Mouse (Mus musculus): ENCODE data around the gene Fam171a1.
"Not testable (repeated sequence)": the region's sequence is repeated elsewhere in the genome, so short reads cannot be mapped to it uniquely, and the experiment has no call there.

Fam171a1 gene

DNA sequence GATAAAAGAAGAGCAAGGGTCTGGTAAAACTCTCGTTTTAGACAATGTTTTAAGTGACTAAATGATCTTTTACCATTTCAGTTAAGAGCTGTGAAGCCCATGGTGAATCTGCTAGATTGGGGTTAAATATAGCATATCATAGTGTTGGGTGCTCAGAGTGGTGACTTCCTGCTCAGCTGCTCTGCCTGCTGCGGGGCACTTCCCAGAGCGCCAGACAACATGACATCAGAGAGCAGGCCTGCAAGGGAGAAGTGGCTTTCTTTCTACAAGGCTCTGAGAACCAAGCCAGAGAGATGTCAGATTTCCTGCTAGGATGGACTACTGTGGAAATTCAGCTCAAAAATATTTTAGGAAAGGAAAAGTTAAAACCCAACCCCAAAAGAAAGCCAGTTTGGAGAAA lies 57.8 kb downstream of the Fam171a1 start:
- no peak for DNase-seq (ENCODE audit: low read depth, low spot score)

DNA sequence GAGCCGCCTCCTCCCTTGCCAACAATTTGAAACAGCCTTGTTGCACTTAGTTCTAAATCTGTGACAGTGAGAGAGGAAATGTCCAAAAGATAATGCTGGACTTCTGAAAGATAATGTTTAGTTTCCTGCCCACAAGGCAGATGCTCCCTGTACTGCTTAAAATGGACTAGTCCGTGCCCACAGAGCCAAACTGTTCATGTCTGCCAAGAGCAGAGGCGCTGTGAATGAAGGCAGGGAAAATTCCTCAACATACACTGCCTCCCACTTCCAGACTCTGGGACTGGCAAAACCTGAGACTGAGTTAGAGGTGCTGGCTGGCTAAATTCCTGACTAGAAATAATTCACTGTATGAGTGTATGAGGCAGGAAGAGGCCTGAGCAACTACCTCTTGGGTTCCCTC lies 58.6 kb downstream of the Fam171a1 start:
- no peak for DNase-seq (ENCODE audit: low read depth, low spot score)

DNA sequence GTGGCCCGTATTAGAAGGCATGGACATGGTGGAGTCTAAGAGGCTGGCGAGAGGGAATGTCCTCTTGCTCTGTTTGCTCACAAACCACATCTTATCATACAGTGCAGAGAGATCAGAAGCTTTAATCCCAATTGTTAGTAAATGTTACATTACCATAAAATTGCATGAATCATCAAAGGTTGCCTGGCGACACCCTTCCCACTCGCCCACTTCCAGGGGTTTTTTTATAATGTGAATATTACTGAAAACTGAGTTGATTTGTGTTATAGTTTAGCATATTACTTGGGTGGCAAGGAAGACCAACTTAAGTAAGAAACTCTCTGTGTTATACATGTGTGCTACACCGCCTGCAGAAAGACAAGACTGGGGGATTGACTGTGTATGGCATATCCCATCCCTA lies 60.9 kb downstream of the Fam171a1 start:
- DNase-seq (ENCODE audit: low read depth, low spot score), result no peak

DNA sequence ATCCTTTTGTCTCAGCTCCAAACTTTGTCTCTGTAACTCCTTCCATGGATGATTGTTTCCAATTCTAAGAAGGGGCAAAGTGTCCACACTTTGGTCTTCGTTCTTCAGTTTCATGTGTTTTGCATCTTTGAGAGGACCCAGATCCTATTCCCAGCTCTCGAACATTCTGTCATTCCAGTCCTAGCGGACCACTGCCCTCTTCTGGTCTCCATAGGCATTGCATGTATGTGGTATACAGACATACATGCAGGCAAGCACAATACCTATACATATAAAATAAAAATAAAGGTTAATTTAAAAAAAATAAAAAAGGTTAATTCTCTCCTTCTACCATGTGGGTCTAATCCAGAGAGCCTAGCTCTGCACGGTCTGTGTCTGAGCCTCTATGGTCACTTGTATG lies 62.0 kb downstream of the Fam171a1 start:
- peak; percentile 55 for DNase-seq (ENCODE audit: low read depth, low spot score)

DNA sequence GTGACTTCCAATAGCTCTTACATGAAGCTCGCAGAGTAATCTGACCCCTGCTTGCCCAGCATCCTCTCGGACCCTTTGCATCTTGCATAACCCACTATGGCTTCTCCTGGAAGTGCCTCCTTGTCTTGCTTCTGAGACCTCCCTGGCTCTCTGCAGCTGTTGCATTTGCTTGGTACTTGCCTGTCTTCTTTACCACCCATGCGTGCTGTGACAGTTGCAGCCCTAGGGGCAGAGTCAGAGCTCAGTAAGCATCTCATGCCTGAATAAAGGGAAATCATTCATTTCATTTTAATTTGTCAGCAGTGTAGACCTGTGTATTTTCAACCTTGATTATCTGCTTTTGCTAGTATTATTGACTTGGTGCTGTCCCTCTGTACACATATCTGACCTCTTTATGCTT lies 62.7 kb downstream of the Fam171a1 start:
- no peak for DNase-seq (ENCODE audit: low read depth, low spot score)

DNA sequence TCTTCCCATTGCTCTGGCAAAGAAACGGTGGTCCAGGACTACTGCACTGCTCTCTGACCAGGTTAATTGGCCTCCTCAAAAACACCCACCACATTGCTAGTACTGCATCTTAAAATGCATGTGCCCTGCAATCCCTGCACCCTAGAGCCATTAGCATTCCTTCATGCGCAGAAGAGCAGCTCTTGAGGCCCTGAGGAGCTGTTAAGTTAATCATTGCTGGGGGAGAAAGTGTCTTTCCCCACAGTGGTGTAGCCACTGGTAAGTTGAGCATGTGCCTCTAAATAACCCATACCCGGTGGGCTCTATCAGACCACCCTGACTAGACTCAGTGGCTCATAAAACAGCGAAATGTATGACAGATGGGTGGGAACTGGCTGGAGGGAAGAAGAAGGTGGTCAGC lies 66.5 kb downstream of the Fam171a1 start:
- no peak for DNase-seq (ENCODE audit: low read depth, low spot score)

DNA sequence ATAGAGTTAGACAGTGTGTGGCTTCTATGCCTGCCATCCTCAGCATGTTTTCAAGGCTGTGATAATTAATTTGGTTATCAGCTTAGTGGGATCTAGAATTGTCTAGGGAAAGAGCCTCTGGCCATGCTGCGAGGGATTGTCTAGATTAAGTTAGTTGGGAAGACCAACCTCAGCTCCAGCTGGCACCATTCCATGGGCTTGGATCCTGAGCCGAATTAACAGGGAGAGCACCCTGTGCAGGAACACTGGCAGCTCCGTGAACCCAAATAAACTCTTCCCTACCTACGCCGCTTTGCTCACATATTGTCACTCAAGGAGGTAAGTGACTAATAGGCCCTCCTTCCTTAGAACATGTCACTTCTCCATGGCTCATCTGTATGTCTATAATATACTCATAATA lies 69.6 kb downstream of the Fam171a1 start:
- no peak for DNase-seq (ENCODE audit: low read depth, low spot score)

DNA sequence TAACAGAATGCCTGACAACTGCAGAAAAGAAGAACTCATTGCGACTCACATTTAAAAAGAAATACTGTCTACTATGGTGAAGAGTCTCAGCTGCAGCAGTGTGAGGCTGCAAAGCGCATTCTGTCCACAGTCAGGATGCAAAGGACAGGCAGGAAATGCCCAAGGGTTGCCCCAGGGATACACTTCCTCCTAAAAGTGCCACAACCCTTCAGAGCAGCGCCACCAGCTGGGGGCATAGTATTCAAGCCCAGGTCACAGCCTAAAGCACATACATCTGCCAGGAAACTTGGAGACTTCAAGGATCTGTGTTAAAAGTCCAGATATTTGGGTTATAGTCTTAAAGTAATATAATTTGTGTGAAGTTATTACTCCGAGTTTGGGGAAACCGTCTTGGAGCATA lies 71.3 kb downstream of the Fam171a1 start:
- DNase-seq (ENCODE audit: low read depth, low spot score), result peak; percentile 10

DNA sequence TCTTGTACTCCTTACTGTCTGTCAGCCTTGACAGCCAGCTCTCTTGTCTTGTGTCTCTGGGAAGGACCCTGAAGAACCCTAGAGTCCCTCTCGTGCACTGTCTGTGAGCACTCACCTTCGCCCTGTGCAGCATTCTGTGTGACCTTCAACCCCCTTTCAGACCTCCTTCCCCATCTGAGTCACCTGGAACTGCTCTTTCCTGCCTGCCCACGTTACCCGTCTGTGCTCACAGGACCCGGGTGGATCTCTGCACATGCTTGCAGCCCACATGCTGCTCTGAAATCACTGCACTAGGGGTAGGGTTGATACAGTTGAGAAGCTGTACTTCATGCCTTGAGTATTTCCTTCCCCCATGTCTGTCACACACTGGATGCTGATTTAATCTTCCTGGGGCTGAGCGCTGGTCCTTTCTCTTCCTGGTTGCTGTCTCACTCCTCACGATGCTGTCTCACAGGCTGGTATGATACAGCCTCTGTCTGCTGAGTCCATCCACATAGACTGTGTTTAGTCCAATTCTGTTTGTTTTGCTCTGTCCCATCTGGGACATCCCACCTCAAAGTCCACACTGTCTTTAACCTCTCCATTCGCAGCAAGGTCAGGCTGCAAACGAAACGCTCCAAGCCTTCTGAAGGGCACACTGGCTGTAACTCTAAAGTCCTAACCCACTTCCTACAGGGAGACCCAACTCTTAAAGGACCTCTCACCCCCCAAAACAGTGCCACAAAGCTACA lies 74.9 kb downstream of the Fam171a1 start:
- DNase-seq (ENCODE audit: low read depth, low spot score), result no peak

DNA sequence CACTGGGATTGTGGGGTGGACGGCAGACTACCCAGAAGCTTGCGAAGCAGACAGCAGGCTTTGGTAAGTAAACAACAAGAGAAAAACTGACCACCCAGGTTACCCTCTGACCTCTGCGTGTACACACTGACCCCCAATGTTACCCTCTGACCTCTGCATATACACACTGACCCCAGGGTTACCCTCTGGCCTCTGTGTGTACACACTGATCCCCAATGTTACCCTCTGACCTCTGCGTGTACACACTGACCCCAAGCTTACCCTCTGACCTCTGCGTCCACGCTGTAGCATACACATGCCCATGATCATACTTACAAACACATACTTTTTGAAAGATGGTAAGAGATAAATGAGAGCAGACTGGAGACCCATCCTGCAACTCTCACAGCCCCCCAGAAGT lies 77.1 kb downstream of the Fam171a1 start:
- no peak for DNase-seq (ENCODE audit: low read depth, low spot score)

DNA sequence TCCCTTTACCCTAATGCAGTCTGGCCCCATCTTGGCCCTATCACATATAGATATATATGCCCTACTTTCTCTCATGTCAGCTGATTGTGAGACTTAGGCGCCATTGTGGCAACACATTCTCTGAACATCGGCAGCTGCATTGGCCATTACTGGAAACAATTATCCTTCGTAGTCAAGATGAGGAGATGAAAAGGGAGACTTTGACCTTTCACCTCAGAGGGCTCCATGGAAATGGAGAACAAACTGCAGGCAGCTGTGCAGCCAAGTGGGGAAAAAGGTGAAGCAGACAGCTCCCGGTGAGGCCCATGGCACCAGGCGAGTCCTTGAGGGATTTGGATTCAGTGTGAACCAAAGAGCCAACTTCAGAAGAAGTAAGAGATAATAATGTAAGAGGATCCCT lies 81.5 kb downstream of the Fam171a1 start:
- no peak for DNase-seq (ENCODE audit: low read depth, low spot score)

DNA sequence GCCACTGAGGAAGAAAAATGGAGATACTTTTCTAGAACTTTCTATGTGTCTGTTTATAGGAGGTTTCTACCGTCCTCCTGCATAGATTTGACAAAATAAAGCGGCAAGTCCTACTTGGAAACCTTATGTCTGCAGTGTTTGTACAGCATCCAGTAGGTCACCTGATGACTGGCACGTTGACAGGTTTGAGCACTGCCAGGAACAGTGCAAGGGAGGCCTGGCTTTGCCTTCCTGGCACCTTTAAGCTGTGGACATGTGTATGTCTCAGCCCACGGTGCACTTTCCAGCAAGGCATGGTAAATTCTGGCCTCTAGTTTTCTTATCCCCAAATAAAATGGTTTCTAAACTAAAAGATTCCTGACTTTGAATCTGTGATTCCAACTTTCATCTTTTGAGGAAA lies 86.4 kb downstream of the Fam171a1 start:
- no peak for DNase-seq (ENCODE audit: low read depth, low spot score)

DNA sequence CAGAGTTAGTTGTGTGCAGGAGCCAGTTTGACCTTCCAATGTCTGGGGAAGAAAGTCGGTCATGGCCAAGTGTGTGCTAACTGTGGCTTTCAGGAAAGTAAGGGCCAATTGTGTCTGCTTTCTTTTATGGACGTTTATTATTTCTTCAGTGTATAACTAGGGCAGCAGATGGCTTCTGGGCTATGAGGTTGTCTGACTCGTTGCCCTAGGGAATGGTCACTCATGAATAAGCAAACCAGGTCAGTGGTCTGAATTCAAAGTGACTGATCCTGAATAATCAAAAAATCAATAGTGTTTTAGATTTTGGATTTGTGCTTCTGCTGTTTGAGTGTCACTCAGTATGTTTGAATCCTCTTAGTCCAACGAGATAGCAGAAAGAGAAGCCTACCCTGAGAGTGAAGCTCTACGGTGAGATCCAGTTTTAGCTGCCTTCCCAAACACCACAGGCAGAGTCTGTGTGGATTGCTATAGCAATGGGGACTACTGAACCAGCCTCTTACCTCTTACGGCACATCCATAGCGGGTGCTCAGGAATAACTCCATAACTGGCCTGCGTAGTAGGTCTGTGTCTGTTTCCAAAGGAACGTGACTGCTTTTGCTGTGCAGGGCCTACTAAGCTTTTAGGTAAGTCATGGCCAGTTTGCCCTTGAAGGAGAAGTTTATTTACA lies 93.1 kb downstream of the Fam171a1 start:
- DNase-seq (ENCODE audit: low read depth, low spot score), result no peak

DNA sequence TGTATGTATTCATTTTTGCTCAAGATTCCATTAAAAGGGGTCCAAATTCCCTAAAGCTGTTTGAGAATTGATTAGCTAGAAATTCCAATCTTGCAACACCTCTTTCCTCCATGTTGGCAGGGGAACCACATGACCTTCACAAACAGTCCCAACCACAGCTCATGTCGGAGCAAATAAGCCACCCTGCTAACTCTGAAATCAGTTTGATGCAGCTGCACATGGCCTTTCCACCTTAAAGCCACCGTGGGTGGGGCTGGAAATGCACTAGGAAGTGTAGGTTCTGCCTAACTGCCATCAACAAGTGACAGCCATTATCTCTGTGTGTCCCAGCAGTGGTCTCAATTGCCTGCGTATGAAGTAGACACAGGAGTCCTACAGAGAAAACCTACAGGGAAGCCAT lies 101.5 kb downstream of the Fam171a1 start:
- DNase-seq (ENCODE audit: low read depth, low spot score), result no peak

DNA sequence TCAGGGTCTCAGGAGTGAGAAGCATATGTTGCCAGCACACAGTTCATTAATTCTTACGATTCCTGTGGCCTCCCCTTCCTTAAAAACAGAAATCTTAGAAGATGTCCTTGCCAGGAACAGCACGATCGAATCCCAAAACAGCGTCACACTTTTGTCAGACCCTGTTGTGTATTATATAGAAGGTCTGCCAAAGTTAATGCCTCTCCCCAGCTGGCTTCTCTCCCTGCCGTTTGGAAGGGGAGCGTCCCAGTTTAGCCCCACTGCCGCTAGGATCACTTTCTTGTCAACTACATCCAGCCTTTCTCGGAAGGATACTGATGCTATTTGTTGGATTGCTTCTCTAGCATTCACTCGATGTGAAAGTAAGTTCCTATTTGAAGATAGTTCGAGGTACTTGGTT lies 102.6 kb downstream of the Fam171a1 start:
- DNase-seq (ENCODE audit: low read depth, low spot score), result no peak

DNA sequence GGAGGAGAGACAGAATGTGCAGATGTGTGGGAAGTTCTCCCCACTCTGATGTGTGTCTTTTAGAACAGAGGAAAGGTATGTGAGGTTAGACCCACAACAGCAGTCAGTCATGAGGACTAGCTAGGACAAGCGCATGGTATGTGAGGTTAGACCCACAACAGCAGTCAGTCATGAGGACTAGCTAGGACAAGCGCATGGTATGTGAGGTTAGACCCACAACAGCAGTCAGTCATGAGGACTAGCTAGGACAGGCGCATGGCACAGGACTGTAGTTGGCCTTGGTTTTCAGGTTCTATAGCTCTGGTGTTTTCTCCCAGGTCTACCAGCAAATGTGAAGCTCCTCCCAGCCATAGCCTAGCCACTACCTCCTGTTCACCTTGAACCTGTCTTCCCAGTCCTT lies 103.6 kb downstream of the Fam171a1 start:
- DNase-seq (ENCODE audit: low read depth, low spot score), result not testable (repeated sequence)

DNA sequence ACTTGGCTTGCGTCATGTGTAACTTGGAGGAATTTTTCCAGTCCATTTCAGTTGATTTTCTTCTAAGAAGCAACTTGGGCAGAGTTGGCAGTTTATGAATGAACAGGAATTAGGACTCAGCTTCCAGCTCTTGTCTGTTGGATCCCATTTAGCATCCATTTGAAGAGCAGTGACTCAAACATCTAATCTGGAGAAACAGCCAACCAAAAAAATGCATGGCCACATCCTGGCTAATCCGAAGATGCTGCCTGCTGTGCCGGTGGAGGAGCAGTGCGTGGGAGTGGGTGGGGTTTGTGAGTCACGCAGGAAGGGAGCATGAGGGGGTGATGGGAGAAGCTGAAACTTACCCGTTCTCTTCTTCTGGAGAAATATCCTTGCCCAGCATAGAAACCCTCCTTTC lies 104.2 kb downstream of the Fam171a1 start:
- no peak for DNase-seq (ENCODE audit: low read depth, low spot score)

DNA sequence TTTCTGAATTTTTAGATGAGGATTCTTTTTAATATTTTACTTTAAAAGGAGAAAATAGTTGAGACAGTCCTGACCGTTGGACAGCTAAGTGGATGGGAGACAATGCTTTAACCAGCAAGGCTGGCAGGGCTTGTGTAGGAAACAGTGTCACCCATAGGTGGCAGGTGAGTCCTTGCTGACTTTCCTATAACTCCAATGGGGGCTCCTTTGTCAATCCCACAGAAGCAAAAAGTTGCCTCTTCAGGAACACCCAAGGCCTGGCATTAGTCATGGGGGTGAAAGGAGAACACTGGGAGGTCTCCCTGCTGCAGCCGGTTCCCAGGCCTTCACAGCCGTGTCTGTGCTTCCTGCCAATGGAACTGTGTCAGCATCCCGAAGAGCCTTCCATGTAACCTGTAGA lies 114.5 kb downstream of the Fam171a1 start:
- DNase-seq (ENCODE audit: low read depth, low spot score), result peak; percentile 71

DNA sequence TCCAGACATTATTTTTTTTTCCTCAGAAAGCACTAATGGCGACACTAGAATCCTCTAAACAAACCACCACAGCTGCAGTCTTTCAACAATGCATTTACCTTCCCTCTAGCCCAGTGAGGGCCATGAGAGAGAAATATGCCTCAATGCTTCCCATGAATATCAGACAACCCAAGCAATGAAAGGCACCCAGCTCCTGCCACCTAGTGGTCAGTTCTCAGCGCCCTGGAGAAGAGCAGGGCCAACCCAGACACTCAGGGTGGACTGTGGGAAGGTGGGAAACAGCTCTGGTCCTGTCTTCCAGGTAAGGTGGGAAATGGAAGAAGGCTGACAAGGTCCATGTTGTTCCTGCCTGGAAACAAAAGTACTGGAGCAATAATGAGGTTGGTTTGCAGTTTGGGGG lies 115.0 kb downstream of the Fam171a1 start:
- DNase-seq (ENCODE audit: low read depth, low spot score), result peak; percentile 72

DNA sequence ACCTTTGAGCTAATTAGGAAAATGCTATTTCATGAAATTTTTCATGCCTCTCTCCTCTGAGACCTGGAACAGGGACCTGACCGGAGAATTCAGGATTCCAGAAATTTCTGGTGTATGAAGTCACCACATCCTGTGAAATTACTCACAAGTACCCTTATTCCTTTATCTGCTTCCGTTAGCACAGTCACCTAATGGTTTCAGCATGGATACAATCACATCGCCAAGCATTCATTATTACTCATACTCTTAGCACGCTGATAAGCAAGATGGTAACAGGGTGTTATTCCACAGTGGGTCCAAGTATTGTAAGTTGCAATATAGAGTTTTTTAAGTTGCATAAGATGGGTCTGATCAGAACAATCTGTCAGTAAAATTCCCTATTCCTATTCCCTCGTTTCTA lies 125.2 kb downstream of the Fam171a1 start:
- DNase-seq (ENCODE audit: low read depth, low spot score), result no peak

DNA sequence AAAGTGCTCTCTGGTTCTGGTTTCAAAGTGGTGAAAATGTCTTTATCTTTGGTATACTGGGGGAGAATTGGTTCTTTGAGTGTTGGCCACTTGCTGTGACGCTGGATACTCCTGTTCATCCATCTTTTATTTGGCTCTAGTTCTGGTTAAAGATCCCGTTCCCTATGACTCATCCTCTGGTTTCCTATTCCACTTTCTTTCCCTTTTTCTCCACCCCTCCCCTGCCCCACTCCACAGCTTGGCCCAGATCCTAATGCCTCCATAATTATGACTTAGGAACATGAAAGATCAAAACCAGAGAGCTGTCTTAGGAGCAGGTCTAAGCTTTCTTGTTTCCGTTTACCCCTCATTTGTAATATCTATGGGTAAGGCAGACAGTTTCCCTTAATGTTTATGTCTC lies 130.2 kb downstream of the Fam171a1 start:
- no peak for DNase-seq (ENCODE audit: low read depth, low spot score)

DNA sequence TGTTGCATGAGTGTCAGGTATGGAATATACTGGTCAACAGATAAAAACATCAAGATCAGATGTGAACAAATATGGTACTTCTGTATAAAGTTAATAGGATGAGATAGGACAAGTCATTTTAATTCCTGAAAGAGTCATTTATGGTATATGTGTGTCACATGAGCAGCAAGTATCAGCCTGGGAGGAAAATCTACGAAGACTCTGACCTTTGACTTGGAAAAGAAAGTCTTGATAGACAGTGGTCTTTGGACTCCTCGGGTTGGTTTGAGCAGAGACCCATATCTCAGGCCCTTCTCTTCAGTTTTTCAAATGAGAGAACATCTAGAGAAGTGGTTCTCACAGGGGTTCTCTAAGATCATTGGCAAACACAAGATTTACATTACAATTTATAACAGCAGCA lies 137.3 kb downstream of the Fam171a1 start:
- no peak for DNase-seq (ENCODE audit: low read depth, low spot score)

DNA sequence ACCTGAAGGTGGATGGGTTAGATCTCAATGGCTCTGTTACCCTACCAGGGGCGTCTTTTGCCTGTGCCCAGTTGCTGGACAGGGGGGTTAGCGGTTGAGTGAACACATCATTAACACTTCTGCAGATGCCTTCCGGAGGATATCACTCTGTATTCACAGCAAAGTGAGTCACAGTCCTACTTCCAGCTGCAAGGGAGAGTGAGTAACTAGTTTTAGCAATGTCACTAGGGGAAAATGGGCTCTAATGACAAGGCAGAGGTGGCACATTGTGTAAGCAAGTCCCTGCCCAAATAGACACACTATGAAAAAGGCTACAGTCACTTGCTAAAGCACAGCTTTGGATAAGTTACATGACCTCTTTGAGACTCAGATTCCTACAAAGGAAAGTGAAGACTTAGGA lies 152.4 kb downstream of the Fam171a1 start:
- DNase-seq (ENCODE audit: low read depth, low spot score), result no peak

DNA sequence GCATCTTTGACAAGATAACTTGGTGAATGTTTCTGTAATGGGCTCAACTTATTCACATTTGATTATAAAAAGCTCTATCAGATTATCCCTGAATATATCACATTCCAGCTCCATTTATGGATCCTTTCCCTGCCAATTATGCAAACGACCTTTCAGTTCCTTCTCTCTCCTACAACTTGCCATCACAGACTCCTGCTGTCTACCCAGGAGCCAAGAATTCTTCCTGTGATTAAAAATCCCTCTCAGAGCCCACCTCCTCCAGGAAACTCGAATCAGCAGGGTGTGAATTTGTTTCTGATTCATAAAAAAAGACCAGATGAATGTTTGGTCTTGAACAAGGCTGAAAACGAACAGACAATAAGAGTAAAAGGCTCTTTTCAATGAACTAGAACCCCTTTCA lies 153.9 kb downstream of the Fam171a1 start:
- no peak for DNase-seq (ENCODE audit: low read depth, low spot score)

Measured in R1 (cell line).